Mouse (Mus musculus): Measurements from ENCODE around the gene Numbl. TPM values are rescaled to one million over a fixed set of nuclear protein-coding genes. Genes with fewer than 3 reads are reported as not detected.

Gene Numbl
- total and polyA plus RNA-seq, 3 experiments: 0.81 to 2.9 (median 2.3) TPM

- Histone ChIP-seq H3K9ac (ENCODE audit: insufficient read depth, low read depth) (peak overlapping the region; percentile 81), H3K4me1 (ENCODE audit: control insufficient read depth in 1 of 2, insufficient read depth in 2 of 2) (peaks cover 5 to 21% of the 10 kb centered on the region in 2 experiments), H3K79me2 (replicated peaks; ENCODE audit: control insufficient read depth, extremely low read depth, insufficient read depth, poor library complexity, severe bottlenecking) (no peaks in the 10 kb centered on the region), H3K4me3 (replicated peaks in 1 of 3; ENCODE audit: low read depth in 2 of 3, low read length in 2 of 3, poor library complexity in 1 of 3) (peak overlapping the region; percentile 51 to 69 (median 58)), H3K27ac (ENCODE audit: insufficient read depth, low read depth) (no peak overlapping the region), H3K4me2 (ENCODE audit: insufficient read depth, low read depth, poor library complexity, severe bottlenecking) (peak overlapping the region; percentile 90), H3K36me3 (replicated peaks in 1 of 2; ENCODE audit: control insufficient read depth in 1 of 2, insufficient read depth in 1 of 2, low read length in 1 of 2) (peaks cover 3 to 44% of the 10 kb centered on the region in 2 experiments), H3K27me3 (replicated peaks) (no peaks in the 10 kb centered on the region), H3K9me3 (replicated peaks; ENCODE audit: low read length) (peaks cover 3% of the 10 kb centered on the region)
- in situ Hi-C loops (cut with MboI; ENCODE audit: low pct_ligation_motif_present, low pct_unique_long_range_greater_than_20kb, low sequenced_read_pairs) (no loop called here), dilution Hi-C loops (cut with MboI; ENCODE audit: extremely low pct_ligation_motif_present, extremely low pct_unique_long_range_greater_than_20kb, low sequenced_read_pairs) (no loop called here)
- TF ChIP-seq KAT2A (IDR thresholded peaks at IDR 0.05; ENCODE audit: insufficient replicate concordance, low read length): no peak
- no peak for TF ChIP-seq JUND (conservative IDR thresholded peaks at IDR 0.05; ENCODE audit: low read depth, low read length)
- no peak for TF ChIP-seq CHD2 (IDR thresholded peaks at IDR 0.05; ENCODE audit: low read length)
- TF ChIP-seq PAX5 (IDR thresholded peaks at IDR 0.05; ENCODE audit: low read length): no peak
- no peak for TF ChIP-seq CHD1 (IDR thresholded peaks at IDR 0.05; ENCODE audit: low read depth, low read length)
- TF ChIP-seq HCFC1 (IDR thresholded peaks at IDR 0.05; ENCODE audit: low read depth, low read length): no peak
- TF ChIP-seq BHLHE40 (IDR thresholded peaks at IDR 0.05; ENCODE audit: low read depth, low read length): no peak
- no peak for TF ChIP-seq MXI1 (IDR thresholded peaks at IDR 0.05; ENCODE audit: low read depth, low read length)
- no peak for TF ChIP-seq NRF1 (IDR thresholded peaks at IDR 0.05; ENCODE audit: low read depth, low read length)
- TF ChIP-seq GABPA (IDR thresholded peaks at IDR 0.05; ENCODE audit: insufficient replicate concordance, low read depth, low read length): no peak
- no peak for TF ChIP-seq CTCF (conservative IDR thresholded peaks at IDR 0.05 in 1 of 2, IDR thresholded peaks at IDR 0.05 in 1 of 2; ENCODE audit: low read depth in 2 of 2, low read length in 2 of 2)
- no peak for TF ChIP-seq SIN3A (IDR thresholded peaks at IDR 0.05; ENCODE audit: low read length)
- TF ChIP-seq EP300 (IDR thresholded peaks at IDR 0.05; ENCODE audit: low read length): no peak
- TF ChIP-seq ETS1 (conservative IDR thresholded peaks at IDR 0.05; ENCODE audit: low read depth, low read length): no peak
- no peak for TF ChIP-seq RCOR1 (conservative IDR thresholded peaks at IDR 0.05; ENCODE audit: low read depth, low read length)
- TF ChIP-seq MAX (IDR thresholded peaks at IDR 0.05; ENCODE audit: low read length): no peak
- no peak for TF ChIP-seq USF2 (conservative IDR thresholded peaks at IDR 0.05; ENCODE audit: low read depth, low read length)
- TF ChIP-seq ZNF384 (IDR thresholded peaks at IDR 0.05; ENCODE audit: low read depth, low read length): no peak
- no peak for TF ChIP-seq JUN (IDR thresholded peaks at IDR 0.05; ENCODE audit: insufficient read depth, low read depth, low read length)
- TF ChIP-seq USF1 (IDR thresholded peaks at IDR 0.05; ENCODE audit: low read depth, low read length): no peak
- DNase-seq (ENCODE audit: extremely low read depth): no peak
Observed at GRCm38 (mm10) chr7:27259271-27259721, 1.1 kb downstream of the Numbl start.

GRCm38 (mm10) chr7:27259771-27260170 is 1.5 kb downstream of the Numbl start:
- Histone ChIP-seq H3K9ac (ENCODE audit: insufficient read depth, low read depth) (no peak overlapping the region), H3K79me2 (replicated peaks; ENCODE audit: control insufficient read depth, extremely low read depth, insufficient read depth, poor library complexity, severe bottlenecking) (no peaks in the 10 kb centered on the region), H3K27me3 (replicated peaks) (no peaks in the 10 kb centered on the region), H3K4me1 (ENCODE audit: control insufficient read depth in 1 of 2, insufficient read depth in 2 of 2) (peaks cover 5 to 21% of the 10 kb centered on the region in 2 experiments), H3K27ac (ENCODE audit: insufficient read depth, low read depth) (no peak overlapping the region), H3K4me2 (ENCODE audit: insufficient read depth, low read depth, poor library complexity, severe bottlenecking) (no peak overlapping the region), H3K36me3 (replicated peaks in 1 of 2; ENCODE audit: control insufficient read depth in 1 of 2, insufficient read depth in 1 of 2, low read length in 1 of 2) (peaks cover 0 to 40% of the 10 kb centered on the region in 2 experiments), H3K9me3 (replicated peaks; ENCODE audit: low read length) (no peaks in the 10 kb centered on the region), H3K4me3 (replicated peaks in 1 of 3; ENCODE audit: low read depth in 2 of 3, low read length in 2 of 3, poor library complexity in 1 of 3) (no peak overlapping the region)
- TF ChIP-seq USF2 (conservative IDR thresholded peaks at IDR 0.05; ENCODE audit: low read depth, low read length) (no peak), TBP (conservative IDR thresholded peaks at IDR 0.05; ENCODE audit: low read depth, low read length) (no peak), KAT2A (IDR thresholded peaks at IDR 0.05; ENCODE audit: insufficient replicate concordance, low read length) (no peak), MEF2A (IDR thresholded peaks at IDR 0.05; ENCODE audit: borderline replicate concordance, low read depth, low read length) (no peak), RCOR1 (conservative IDR thresholded peaks at IDR 0.05; ENCODE audit: low read depth, low read length) (no peak), PAX5 (IDR thresholded peaks at IDR 0.05; ENCODE audit: low read length) (no peak), ZNF384 (IDR thresholded peaks at IDR 0.05; ENCODE audit: low read depth, low read length) (no peak), MYC (IDR thresholded peaks at IDR 0.05; ENCODE audit: low read depth, low read length) (no peak), SIN3A (IDR thresholded peaks at IDR 0.05; ENCODE audit: low read length) (no peak), IRF4 (IDR thresholded peaks at IDR 0.05; ENCODE audit: low read depth, low read length) (no peak), MAX (IDR thresholded peaks at IDR 0.05; ENCODE audit: low read length) (no peak), UBTF (IDR thresholded peaks at IDR 0.05; ENCODE audit: low read depth, low read length) (no peak), USF1 (IDR thresholded peaks at IDR 0.05; ENCODE audit: low read depth, low read length) (no peak), RAD21 (IDR thresholded peaks at IDR 0.05; ENCODE audit: low read depth, low read length) (no peak), POLR2A (IDR thresholded peaks at IDR 0.05; ENCODE audit: low read depth, low read length) (no peak)
- DNase-seq (ENCODE audit: extremely low read depth): no peak
- dilution Hi-C loops (cut with MboI; ENCODE audit: extremely low pct_ligation_motif_present, extremely low pct_unique_long_range_greater_than_20kb, low sequenced_read_pairs) (no loop called here), in situ Hi-C loops (cut with MboI; ENCODE audit: low pct_ligation_motif_present, low pct_unique_long_range_greater_than_20kb, low sequenced_read_pairs) (no loop called here)
